Mouse (Mus musculus) heart, postnatal 4 days (tissue): Measurements from ENCODE around the gene Nme2. TPM values are rescaled to one million over a fixed set of nuclear protein-coding genes. Genes with fewer than 3 reads are reported as not detected.
"Not testable (repeated sequence)": the region's sequence is repeated elsewhere in the genome, so short reads cannot be mapped to it uniquely, and the experiment has no call there.

Experiments
- DNase-seq: peaks from one replicate; pipeline ENCODE4 v3.0.0; 2021
- total RNA-seq, 2 experiments: library from RNA; stranded (reverse); gene quantifications; 2 replicates each; pipeline ENCODE4 v1.2.3; 2021

Gene Nme2
- total RNA-seq, 2 experiments from 2014 or later = 991 to 1,141 TPM

GRCm38 (mm10) chr11:93967381-93967780 lies 11.3 kb upstream of the Nme2 start:
- no peak for DNase-seq

- no peak for DNase-seq
Measured at GRCm38 (mm10) chr11:93965391-93965790, 9.3 kb upstream of the Nme2 start.

GRCm38 (mm10) chr11:93963013-93963412 lies 7.0 kb upstream of the Nme2 start:
- DNase-seq = no peak

GRCm38 (mm10) chr11:93961482-93961881 lies 5.4 kb upstream of the Nme2 start:
- DNase-seq = no peak

- no peak for DNase-seq
Measured at GRCm38 (mm10) chr11:93957746-93958145, 1.7 kb upstream of the Nme2 start.

GRCm38 (mm10) chr11:93957031-93957555 lies 1.0 kb upstream of the Nme2 start:
- DNase-seq = no peak

- DNase-seq = peak; percentile 96
Measured at GRCm38 (mm10) chr11:93955256-93956150, 556 bp downstream of the Nme2 start.

- no peak for DNase-seq
Measured at GRCm38 (mm10) chr11:93954738-93955255, 1.3 kb downstream of the Nme2 start.

GRCm38 (mm10) chr11:93952376-93952775 lies 3.7 kb downstream of the Nme2 start:
- no peak for DNase-seq

- DNase-seq = no peak
Measured at GRCm38 (mm10) chr11:93950045-93950444, 6.0 kb downstream of the Nme2 start.

GRCm38 (mm10) chr11:93948887-93949567 lies 7.0 kb downstream of the Nme2 start:
- DNase-seq = no peak

- DNase-seq = no peak
Measured at GRCm38 (mm10) chr11:93944986-93945385, 11.1 kb downstream of the Nme2 start.

- no peak for DNase-seq
Measured at GRCm38 (mm10) chr11:93940906-93941305, 15.2 kb downstream of the Nme2 start.

GRCm38 (mm10) chr11:93929106-93929505 lies 27.0 kb downstream of the Nme2 start:
- no peak for DNase-seq

- not testable (repeated sequence) for DNase-seq
Measured at GRCm38 (mm10) chr11:93915019-93915418, 41.0 kb downstream of the Nme2 start.

- no peak for DNase-seq
Measured at GRCm38 (mm10) chr11:93911603-93912002, 44.5 kb downstream of the Nme2 start.

- no peak for DNase-seq
Measured at GRCm38 (mm10) chr11:93908829-93909228, 47.2 kb downstream of the Nme2 start.

GRCm38 (mm10) chr11:93907839-93908238 lies 48.2 kb downstream of the Nme2 start:
- no peak for DNase-seq

- no peak for DNase-seq
Measured at GRCm38 (mm10) chr11:93906834-93907233, 49.2 kb downstream of the Nme2 start.
